Mouse (Mus musculus) stomach, embryonic 15.5 days (tissue): Measurements from ENCODE around the gene Ccdc167. TPM values are rescaled to one million over a fixed set of nuclear protein-coding genes. Genes with fewer than 3 reads are reported as not detected.
A peak's percentile ranks its signal among the peaks of the same experiment; 100 is the strongest.

Experiments used
- ATAC-seq: fragments of 200-750 bp; cut with Nextera tagmentation; 2 replicates; pipeline ENCODE4 v1.8.0; 2017; ENCODE audit warnings: low read depth, moderate number of reproducible peaks, moderate TSS enrichment; ENCODE audit not compliant: insufficient read depth, low FRiP score
- H3K27ac ChIP-seq: fragments of 300-500 bp; sonication (generic); 2 replicates; pipeline ENCODE4 v1.5.1; 2015; ENCODE audit warnings: mild to moderate bottlenecking, inconsistent platforms
- H3K27me3 ChIP-seq: fragments of 300-500 bp; sonication (generic); replicated peaks from 2 replicates; pipeline ENCODE4 v1.6.1; 2015; ENCODE audit warnings: inconsistent platforms
- H3K36me3 ChIP-seq: fragments of 300-500 bp; sonication (generic); 2 replicates; pipeline ENCODE4 v1.6.1; 2015; ENCODE audit warnings: inconsistent platforms
- H3K4me1 ChIP-seq: fragments of 300-500 bp; sonication (generic); 2 replicates; pipeline ENCODE4 v1.6.1; 2015; ENCODE audit warnings: inconsistent platforms
- H3K4me2 ChIP-seq: fragments of 300-500 bp; sonication (generic); 2 replicates; pipeline ENCODE4 v1.6.1; 2015; ENCODE audit warnings: mild to moderate bottlenecking, inconsistent platforms
- H3K4me3 ChIP-seq: fragments of 300-500 bp; sonication (generic); replicated peaks from 2 replicates; pipeline ENCODE4 v1.5.1; 2015; ENCODE audit warnings: inconsistent platforms
- H3K9ac ChIP-seq: fragments of 300-500 bp; sonication (generic); 2 replicates; pipeline ENCODE4 v1.6.1; 2015; ENCODE audit warnings: inconsistent platforms
- H3K9me3 ChIP-seq: fragments of 300-500 bp; sonication (generic); 2 replicates; pipeline ENCODE4 v1.6.1; 2016; ENCODE audit warnings: inconsistent platforms
- WGBS: fragments of 180-500 bp; shearing (Covaris S2); methylation state at CpG from one replicate; pipeline ENCODE4 v1.1.7; 2015; 5-methylcytosine and 5-hydroxymethylcytosine counted together
- polyA plus RNA-seq: library from polyadenylated mRNA; unstranded; fragments of >200 nt; fragmentation: Nextera tagmentation; extraction: Ambion mirVana; gene quantifications from 2 replicates; pipeline ENCODE4 v1.2.1, GENCODE M21; 2015

Gene Ccdc167
- polyA plus RNA-seq, 1 experiment from 2014 or later: 14.1 TPM

GRCm38 (mm10) chr17:29680174-29680573, 36.7 kb downstream of the Ccdc167 start:
- peaks cover 21% of the 10 kb centered on the region for H3K36me3 ChIP-seq
- peak overlapping the region; percentile 57; the same call in 1 of the 2 replicates for H3K27ac ChIP-seq
- peak; percentile 56; the same call in 1 of the 2 replicates for ATAC-seq

GRCm38 (mm10) chr17:29679038-29679767, 37.6 kb downstream of the Ccdc167 start:
- Histone ChIP-seq H3K4me3 (no peak overlapping the region), H3K27me3 (no peaks in the 10 kb centered on the region), H3K9me3 (no peaks in the 10 kb centered on the region), H3K4me1 (peaks cover 4% of the 10 kb centered on the region; the same call in 1 of the 2 replicates), H3K4me2 (no peak overlapping the region), H3K9ac (no peak overlapping the region), H3K36me3 (peaks cover 28% of the 10 kb centered on the region), H3K27ac (no peak overlapping the region)
- WGBS: 84% methylated on average over 6 of the region's 6 CpGs
- no peak for ATAC-seq

More at GRCm38 (mm10) chr17:29680174-29680573, 36.7 kb downstream of the Ccdc167 start:
- Histone ChIP-seq H3K9ac (no peak overlapping the region), H3K4me3 (no peak overlapping the region), H3K4me2 (no peak overlapping the region), H3K4me1 (peaks cover 5% of the 10 kb centered on the region; the same call in 1 of the 2 replicates), H3K9me3 (no peaks in the 10 kb centered on the region), H3K27me3 (no peaks in the 10 kb centered on the region)
- WGBS: 65% methylated on average over 2 of the region's 2 CpGs

GRCm38 (mm10) chr17:29678526-29678925, 38.3 kb downstream of the Ccdc167 start:
- H3K9me3 ChIP-seq: no peaks in the 10 kb centered on the region
- H3K4me1 ChIP-seq: peaks cover 4% of the 10 kb centered on the region; the same call in 1 of the 2 replicates
- no peak overlapping the region for H3K4me3 ChIP-seq
- no peak overlapping the region for H3K4me2 ChIP-seq
- no peak overlapping the region for H3K27ac ChIP-seq
- ATAC-seq: no peak
- WGBS: 82% methylated on average over 8 of the region's 8 CpGs
- H3K9ac ChIP-seq: no peak overlapping the region
- no peaks in the 10 kb centered on the region for H3K27me3 ChIP-seq
- peaks cover 32% of the 10 kb centered on the region for H3K36me3 ChIP-seq

GRCm38 (mm10) chr17:29673325-29673724, 43.5 kb downstream of the Ccdc167 start:
- H3K4me3 ChIP-seq: no peak overlapping the region
- WGBS: 88% methylated on average over 4 of the region's 4 CpGs
- no peak overlapping the region for H3K27ac ChIP-seq
- ATAC-seq: no peak
- no peak overlapping the region for H3K9ac ChIP-seq
- H3K4me1 ChIP-seq: no peaks in the 10 kb centered on the region
- peaks cover 21% of the 10 kb centered on the region for H3K36me3 ChIP-seq
- H3K4me2 ChIP-seq: no peak overlapping the region
- H3K27me3 ChIP-seq: no peaks in the 10 kb centered on the region
- H3K9me3 ChIP-seq: no peaks in the 10 kb centered on the region

- no peak overlapping the region for H3K4me3 ChIP-seq
- H3K4me1 ChIP-seq: 0 out of 2 replicates have a peak, but pooled peaks cover 3% of the 10 kb centered on the region
- no peak overlapping the region for H3K27ac ChIP-seq
- ATAC-seq: no peak
- no peaks in the 10 kb centered on the region for H3K27me3 ChIP-seq
- no peaks in the 10 kb centered on the region for H3K9me3 ChIP-seq
- peaks cover 23% of the 10 kb centered on the region for H3K36me3 ChIP-seq
- WGBS: 90% methylated on average over 2 of the region's 2 CpGs
- H3K9ac ChIP-seq: no peak overlapping the region
- H3K4me2 ChIP-seq: no peak overlapping the region
Measured at GRCm38 (mm10) chr17:29671021-29671420, 45.8 kb downstream of the Ccdc167 start.

- Histone ChIP-seq H3K27ac (no peak overlapping the region), H3K27me3 (no peaks in the 10 kb centered on the region), H3K9me3 (no peaks in the 10 kb centered on the region), H3K4me2 (no peak overlapping the region), H3K4me1 (0 out of 2 replicates have a peak, but pooled peaks cover 3% of the 10 kb centered on the region), H3K9ac (no peak overlapping the region), H3K4me3 (no peak overlapping the region), H3K36me3 (peaks cover 21% of the 10 kb centered on the region)
- ATAC-seq: peak; percentile 72
Measured at GRCm38 (mm10) chr17:29669936-29670335, 46.9 kb downstream of the Ccdc167 start.

- no peak for ATAC-seq
- no peak overlapping the region for H3K27ac ChIP-seq
- no peak overlapping the region for H3K4me3 ChIP-seq
- H3K4me1 ChIP-seq: 0 out of 2 replicates have a peak, but pooled peaks cover 3% of the 10 kb centered on the region
- WGBS: 89% methylated on average over 4 of the region's 4 CpGs
- no peaks in the 10 kb centered on the region for H3K27me3 ChIP-seq
- H3K9ac ChIP-seq: no peak overlapping the region
- peaks cover 14% of the 10 kb centered on the region for H3K36me3 ChIP-seq
- H3K4me2 ChIP-seq: no peak overlapping the region
- no peaks in the 10 kb centered on the region for H3K9me3 ChIP-seq
Measured at GRCm38 (mm10) chr17:29669030-29669429, 47.8 kb downstream of the Ccdc167 start.

GRCm38 (mm10) chr17:29668051-29668986, 48.5 kb downstream of the Ccdc167 start:
- no peaks in the 10 kb centered on the region for H3K27me3 ChIP-seq
- no peak overlapping the region for H3K4me2 ChIP-seq
- no peaks in the 10 kb centered on the region for H3K9me3 ChIP-seq
- peak; percentile 27; the same call in 1 of the 2 replicates for ATAC-seq
- no peak overlapping the region for H3K4me3 ChIP-seq
- peaks cover 12% of the 10 kb centered on the region for H3K36me3 ChIP-seq
- H3K4me1 ChIP-seq: 0 out of 2 replicates have a peak, but pooled peaks cover 3% of the 10 kb centered on the region
- WGBS: 71% methylated on average over 10 of the region's 10 CpGs
- H3K9ac ChIP-seq: no peak overlapping the region
- H3K27ac ChIP-seq: no peak overlapping the region

- Histone ChIP-seq H3K4me3 (no peak overlapping the region), H3K27me3 (no peaks in the 10 kb centered on the region), H3K27ac (no peak overlapping the region), H3K9me3 (no peaks in the 10 kb centered on the region), H3K36me3 (peaks cover 10% of the 10 kb centered on the region), H3K4me2 (no peak overlapping the region), H3K4me1 (no peaks in the 10 kb centered on the region), H3K9ac (no peak overlapping the region)
- 88% methylated on average over 6 of the region's 6 CpGs for WGBS
- ATAC-seq: no peak
Measured at GRCm38 (mm10) chr17:29662145-29662544, 54.7 kb downstream of the Ccdc167 start.

- H3K4me3 ChIP-seq: peak overlapping the region; percentile 78
- under 1% methylated on average over 40 of the region's 41 CpGs for WGBS
- peak overlapping the region; percentile 79 for H3K9ac ChIP-seq
- H3K36me3 ChIP-seq: peaks cover 5% of the 10 kb centered on the region; the same call in 1 of the 2 replicates
- H3K9me3 ChIP-seq: no peaks in the 10 kb centered on the region
- no peak; the same call in 1 of the 2 replicates for ATAC-seq
- peak overlapping the region; percentile 83 for H3K4me2 ChIP-seq
- H3K27ac ChIP-seq: peak overlapping the region; percentile 93
- H3K27me3 ChIP-seq: no peaks in the 10 kb centered on the region
- no peaks in the 10 kb centered on the region for H3K4me1 ChIP-seq
Measured at GRCm38 (mm10) chr17:29660762-29661391, 56.0 kb downstream of the Ccdc167 start.

- peaks cover 5% of the 10 kb centered on the region; the same call in 1 of the 2 replicates for H3K36me3 ChIP-seq
- H3K9ac ChIP-seq: peak within 1 kb of the TSS; percentile 79
- no peaks in the 10 kb centered on the region for H3K27me3 ChIP-seq
- H3K4me2 ChIP-seq: peak within 1 kb of the TSS; percentile 83
- WGBS: under 1% methylated on average over 41 of the region's 41 CpGs
- H3K4me1 ChIP-seq: no peaks in the 10 kb centered on the region
- peak within 1 kb of the TSS; percentile 78 for H3K4me3 ChIP-seq
- peak; percentile 97 for ATAC-seq
- H3K9me3 ChIP-seq: no peaks in the 10 kb centered on the region
- peak within 1 kb of the TSS; percentile 93 for H3K27ac ChIP-seq
Measured at GRCm38 (mm10) chr17:29660076-29660761, 56.6 kb downstream of the Ccdc167 start, which contains the start of gene Cmtr1. Gene Cmtr1, plus strand, starts transcription at chr17:29660595.
